Mouse (Mus musculus): ENCODE data around the gene Id1. TPM values are rescaled to one million over a fixed set of nuclear protein-coding genes. Genes with fewer than 3 reads are reported as not detected.

Id1 gene
- polyA plus RNA-seq, 1 experiment, result 59.5 TPM

GRCm38 (mm10) chr2:152734501-152734900, 1.6 kb upstream of the Id1 start:
- Histone ChIP-seq H3ac (ENCODE audit: control insufficient read depth, insufficient read length) (no peak overlapping the region), H3K4me2 (ENCODE audit: low read depth) (peak overlapping the region; percentile 57), H3K27me3 (ENCODE audit: control insufficient read depth, insufficient read depth, insufficient read length) (no peaks in the 10 kb centered on the region), H3K36me3 (ENCODE audit: control insufficient read depth, insufficient read depth) (no peaks in the 10 kb centered on the region), H3K4me3 (peak overlapping the region; percentile 97), H3K79me2 (ENCODE audit: control insufficient read depth, insufficient read depth) (peaks cover 24% of the 10 kb centered on the region)
- TF ChIP-seq MYOD1 (IDR thresholded peaks at IDR 0.05; ENCODE audit: control insufficient read depth in 1 of 3, insufficient read length in 2 of 3, low read depth in 2 of 3), result no peak
- TF ChIP-seq MYOG (IDR thresholded peaks at IDR 0.05; ENCODE audit: control insufficient read depth in 1 of 3, insufficient read depth in 1 of 3, insufficient read length in 2 of 3, low read depth in 2 of 3), result no peak
- TF ChIP-seq USF1 (IDR thresholded peaks at IDR 0.05; ENCODE audit: low read depth), result no peak
- TF ChIP-seq REST (IDR thresholded peaks at IDR 0.05; ENCODE audit: insufficient read depth, insufficient read length), result no peak
- no peak for TF ChIP-seq TCF3 (IDR thresholded peaks at IDR 0.05; ENCODE audit: insufficient read length, low read depth)
- TF ChIP-seq TCF12 (IDR thresholded peaks at IDR 0.05; ENCODE audit: insufficient read depth, poor library complexity, severe bottlenecking), result no peak
- no peak for TF ChIP-seq MAX (IDR thresholded peaks at IDR 0.05; ENCODE audit: low read depth)
- no peak for TF ChIP-seq POLR2AphosphoS2 (IDR thresholded peaks at IDR 0.05; ENCODE audit: insufficient read length, low read depth)
- TF ChIP-seq E2F4 (IDR thresholded peaks at IDR 0.05; ENCODE audit: insufficient read depth), result no peak
- TF ChIP-seq CEBPB (IDR thresholded peaks at IDR 0.05; ENCODE audit: insufficient read depth, poor library complexity, severe bottlenecking), result no peak
- TF ChIP-seq SRF (IDR thresholded peaks at IDR 0.05; ENCODE audit: control insufficient read depth, insufficient read length, low read depth), result no peak
- TF ChIP-seq POLR2A (IDR thresholded peaks at IDR 0.05; ENCODE audit: insufficient read length, low read depth), result no peak

GRCm38 (mm10) chr2:152734984-152735383, 1.1 kb upstream of the Id1 start:
- peak overlapping the region; percentile 97 for H3K4me3 ChIP-seq

GRCm38 (mm10) chr2:152736748-152737147, 697 bp downstream of the Id1 start:
- peak overlapping the region; percentile 97 for H3K4me3 ChIP-seq
- H3K36me3 ChIP-seq (ENCODE audit: control insufficient read depth, insufficient read depth), result no peaks in the 10 kb centered on the region
- TF ChIP-seq E2F4 (IDR thresholded peaks at IDR 0.05; ENCODE audit: insufficient read depth) (no peak), USF1 (IDR thresholded peaks at IDR 0.05; ENCODE audit: low read depth) (no peak), TCF3 (IDR thresholded peaks at IDR 0.05; ENCODE audit: insufficient read length, low read depth) (no peak), POLR2AphosphoS2 (IDR thresholded peaks at IDR 0.05; ENCODE audit: insufficient read length, low read depth) (no peak), SRF (IDR thresholded peaks at IDR 0.05; ENCODE audit: control insufficient read depth, insufficient read length, low read depth) (no peak), CEBPB (IDR thresholded peaks at IDR 0.05; ENCODE audit: insufficient read depth, poor library complexity, severe bottlenecking) (no peak), POLR2A (IDR thresholded peaks at IDR 0.05; ENCODE audit: insufficient read length, low read depth) (no peak), MYOG (IDR thresholded peaks at IDR 0.05; ENCODE audit: control insufficient read depth in 1 of 3, insufficient read depth in 1 of 3, insufficient read length in 2 of 3, low read depth in 2 of 3) (no peak), REST (IDR thresholded peaks at IDR 0.05; ENCODE audit: insufficient read depth, insufficient read length) (no peak), MYOD1 (IDR thresholded peaks at IDR 0.05; ENCODE audit: control insufficient read depth in 1 of 3, insufficient read length in 2 of 3, low read depth in 2 of 3) (no peak), TCF12 (IDR thresholded peaks at IDR 0.05; ENCODE audit: insufficient read depth, poor library complexity, severe bottlenecking) (no peak)
- H3K27me3 ChIP-seq (ENCODE audit: control insufficient read depth, insufficient read depth, insufficient read length), result no peaks in the 10 kb centered on the region
- peak overlapping the region; percentile 54 for H3ac ChIP-seq (ENCODE audit: control insufficient read depth, insufficient read length)
- peaks cover 24% of the 10 kb centered on the region for H3K79me2 ChIP-seq (ENCODE audit: control insufficient read depth, insufficient read depth)
- peak overlapping the region; percentile 100 for H3K4me2 ChIP-seq (ENCODE audit: low read depth)

More at GRCm38 (mm10) chr2:152734984-152735383, 1.1 kb upstream of the Id1 start:
- no peaks in the 10 kb centered on the region for H3K36me3 ChIP-seq (ENCODE audit: control insufficient read depth, insufficient read depth)
- peak; percentile 25 to 69 (median 69) for TF ChIP-seq MYOD1 (IDR thresholded peaks at IDR 0.05; ENCODE audit: control insufficient read depth in 1 of 3, insufficient read length in 2 of 3, low read depth in 2 of 3)
- TF ChIP-seq POLR2A (IDR thresholded peaks at IDR 0.05; ENCODE audit: insufficient read length, low read depth), result peak; percentile 49
- peak; percentile 27 to 81 (median 42) for TF ChIP-seq MYOG (IDR thresholded peaks at IDR 0.05; ENCODE audit: control insufficient read depth in 1 of 3, insufficient read depth in 1 of 3, insufficient read length in 2 of 3, low read depth in 2 of 3)
- TF ChIP-seq USF1 (IDR thresholded peaks at IDR 0.05; ENCODE audit: low read depth), result no peak
- TF ChIP-seq E2F4 (IDR thresholded peaks at IDR 0.05; ENCODE audit: insufficient read depth), result peak; percentile 8
- peak; percentile 48 for TF ChIP-seq POLR2AphosphoS2 (IDR thresholded peaks at IDR 0.05; ENCODE audit: insufficient read length, low read depth)
- no peak for TF ChIP-seq SRF (IDR thresholded peaks at IDR 0.05; ENCODE audit: control insufficient read depth, insufficient read length, low read depth)
- peaks cover 24% of the 10 kb centered on the region for H3K79me2 ChIP-seq (ENCODE audit: control insufficient read depth, insufficient read depth)
- no peak overlapping the region for H3ac ChIP-seq (ENCODE audit: control insufficient read depth, insufficient read length)
- H3K27me3 ChIP-seq (ENCODE audit: control insufficient read depth, insufficient read depth, insufficient read length), result no peaks in the 10 kb centered on the region
- H3K4me2 ChIP-seq (ENCODE audit: low read depth), result peak overlapping the region; percentile 100

- Histone ChIP-seq H3K27me3 (ENCODE audit: control insufficient read depth, insufficient read depth, insufficient read length) (no peaks in the 10 kb centered on the region), H3K79me2 (ENCODE audit: control insufficient read depth, insufficient read depth) (peaks cover 24% of the 10 kb centered on the region), H3ac (ENCODE audit: control insufficient read depth, insufficient read length) (peak overlapping the region; percentile 54), H3K36me3 (ENCODE audit: control insufficient read depth, insufficient read depth) (no peaks in the 10 kb centered on the region), H3K4me3 (peak overlapping the region; percentile 97), H3K4me2 (ENCODE audit: low read depth) (peak overlapping the region; percentile 100)
- TF ChIP-seq CEBPB (IDR thresholded peaks at IDR 0.05; ENCODE audit: insufficient read depth, poor library complexity, severe bottlenecking) (peak; percentile 65), POLR2AphosphoS2 (IDR thresholded peaks at IDR 0.05; ENCODE audit: insufficient read length, low read depth) (peak; percentile 92), REST (IDR thresholded peaks at IDR 0.05; ENCODE audit: insufficient read depth, insufficient read length) (no peak), TCF3 (IDR thresholded peaks at IDR 0.05; ENCODE audit: insufficient read length, low read depth) (peak; percentile 83), POLR2A (IDR thresholded peaks at IDR 0.05; ENCODE audit: insufficient read length, low read depth) (peak; percentile 70), E2F4 (IDR thresholded peaks at IDR 0.05; ENCODE audit: insufficient read depth) (no peak), MYOG (IDR thresholded peaks at IDR 0.05; ENCODE audit: control insufficient read depth in 1 of 3, insufficient read depth in 1 of 3, insufficient read length in 2 of 3, low read depth in 2 of 3) (peak; percentile 44 to 98 (median 93)), SRF (IDR thresholded peaks at IDR 0.05; ENCODE audit: control insufficient read depth, insufficient read length, low read depth) (no peak), MAX (IDR thresholded peaks at IDR 0.05; ENCODE audit: low read depth) (no peak), TCF12 (IDR thresholded peaks at IDR 0.05; ENCODE audit: insufficient read depth, poor library complexity, severe bottlenecking) (peak; percentile 80), MYOD1 (IDR thresholded peaks at IDR 0.05; ENCODE audit: control insufficient read depth in 1 of 3, insufficient read length in 2 of 3, low read depth in 2 of 3) (peak in 2 of 3 experiments; percentile 93 to 98), USF1 (IDR thresholded peaks at IDR 0.05; ENCODE audit: low read depth) (no peak)
Observed at GRCm38 (mm10) chr2:152737306-152738221, 1.5 kb downstream of the Id1 start.

Measured in myocyte (in vitro differentiated cells).